Mouse (Mus musculus) stomach, postnatal 0 days (tissue): ENCODE measurements around the gene Pard6b.

Experiments used
- CTCF ChIP-seq: IDR thresholded peaks from 2 replicates; pipeline ENCODE4 v1.5.1; 2016; ENCODE audit warnings: antibody characterized with exemption, low read depth, mild to moderate bottlenecking, moderate library complexity
- EP300 ChIP-seq: optimal IDR thresholded peaks from 2 replicates; pipeline ENCODE3; 2016; ENCODE audit warnings: antibody characterized with exemption

- TF ChIP-seq CTCF (no peak), EP300 (peak; percentile 79)
These were observed 35.0 kb upstream of the Pard6b start for GRCm38 (mm10) chr2:168045771-168046170.
